Mouse (Mus musculus): ENCODE measurements around the gene Grid2ip. TPM values are rescaled to one million over a fixed set of nuclear protein-coding genes. Genes with fewer than 3 reads are reported as not detected.

The Grid2ip gene
- 0.02 and 0.09 TPM in 2 replicates for polyA plus RNA-seq (2012; rRNA removed)

DNA sequence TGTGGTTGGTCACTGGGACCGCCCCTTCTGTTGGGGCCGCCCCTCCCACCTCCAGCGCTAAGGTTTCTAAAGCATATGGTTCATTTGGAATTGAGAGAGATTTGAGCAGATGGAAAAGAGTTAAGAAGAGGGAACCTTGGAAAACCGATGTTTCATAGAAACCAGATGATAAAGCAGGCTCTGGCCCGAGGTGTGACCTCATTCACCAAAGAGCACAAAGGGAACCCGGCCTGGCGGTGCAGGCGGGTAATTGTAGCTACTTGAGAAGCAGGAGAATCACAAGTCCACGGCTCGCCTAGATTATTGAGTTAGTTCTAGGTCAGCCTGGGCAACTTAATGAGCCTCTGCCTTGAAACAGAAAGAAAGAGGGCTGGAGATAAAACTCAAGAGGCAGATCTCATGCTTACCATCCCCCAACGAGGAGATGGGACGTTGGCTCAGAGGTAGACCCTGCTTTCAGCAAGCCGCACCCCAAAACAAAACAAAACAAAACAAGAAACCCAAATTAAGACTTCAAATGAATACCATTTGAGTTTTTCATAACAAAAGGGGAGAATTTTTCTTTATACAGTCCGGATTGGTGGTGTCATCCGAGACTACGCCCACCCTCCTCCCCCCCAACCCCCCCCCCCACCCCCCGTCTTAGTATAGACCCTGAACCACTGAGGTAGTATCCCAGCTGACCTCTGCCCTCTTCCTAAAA, at the start of gene Grid2ip:
Gene Grid2ip (plus strand): TSS at position 653 of the 703 bp plus-strand sequence.
- 20% methylated on average over 17 of the region's 17 CpGs for WGBS
- Histone ChIP-seq H3K4me3 (replicated peaks; ENCODE audit: extremely low read depth, low read depth, low read length) (no peak within 1 kb of the TSS), H3K4me1 (ENCODE audit: control insufficient read depth, insufficient read depth, low read length) (no peaks in the 10 kb centered on the region)
- TF ChIP-seq POLR2A (IDR thresholded peaks at IDR 0.05; ENCODE audit: borderline replicate concordance, extremely low read depth, low read depth, low read length), result no peak
- TF ChIP-seq CTCF (IDR thresholded peaks at IDR 0.05; ENCODE audit: insufficient read depth, low read length), result no peak
- DNase-seq, result no peak

DNA sequence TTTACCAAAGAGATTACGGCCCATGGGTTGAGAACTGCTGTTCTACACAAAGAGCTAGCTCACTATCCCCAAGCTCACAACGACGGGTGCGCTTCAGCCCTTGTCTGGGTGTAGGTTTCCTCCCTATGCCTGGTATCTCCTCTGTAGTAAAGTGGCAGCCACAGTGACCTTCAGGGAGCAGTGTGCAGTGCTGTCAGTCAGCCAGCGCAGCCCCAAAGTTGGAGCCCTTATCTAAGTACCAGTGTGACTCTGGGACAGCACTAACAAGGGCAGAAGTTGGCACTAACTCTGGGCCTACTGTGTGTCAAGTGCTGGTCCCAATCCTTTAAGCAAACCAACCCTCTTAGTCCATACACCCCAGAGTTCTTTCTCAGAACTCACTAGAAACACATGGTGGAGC, 48.3 kb upstream of the Grid2ip start:
- Histone ChIP-seq H3K4me1 (ENCODE audit: control insufficient read depth, insufficient read depth, low read length) (no peaks in the 10 kb centered on the region), H3K4me3 (replicated peaks; ENCODE audit: extremely low read depth, low read depth, low read length) (no peak overlapping the region)
- TF ChIP-seq POLR2A (IDR thresholded peaks at IDR 0.05; ENCODE audit: borderline replicate concordance, extremely low read depth, low read depth, low read length), result no peak
- TF ChIP-seq CTCF (IDR thresholded peaks at IDR 0.05; ENCODE audit: insufficient read depth, low read length), result no peak
- no peak for DNase-seq
- 81% methylated on average over 5 of the region's 5 CpGs for WGBS

DNA sequence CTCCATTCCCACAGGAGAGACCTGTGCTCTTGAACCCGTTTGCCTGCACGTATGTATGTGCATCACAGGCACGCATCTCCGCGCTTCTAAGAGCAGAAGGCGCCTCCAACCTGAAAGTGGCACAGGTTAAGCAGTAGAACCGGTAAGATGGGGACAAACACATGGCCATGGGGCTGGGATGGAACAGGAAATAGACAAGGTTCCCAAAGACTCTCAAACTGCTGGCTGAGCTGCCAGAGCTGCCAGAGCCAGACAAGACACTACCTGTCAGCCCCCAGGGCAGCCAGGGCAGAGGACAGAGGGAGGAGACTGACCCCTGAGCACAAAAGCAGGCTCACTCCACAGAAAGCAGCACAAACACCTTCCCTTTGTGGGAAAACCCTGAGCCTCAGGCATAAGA, 47.2 kb upstream of the Grid2ip start:
- no peak for DNase-seq
- 94% methylated on average over 7 of the region's 7 CpGs for WGBS

DNA sequence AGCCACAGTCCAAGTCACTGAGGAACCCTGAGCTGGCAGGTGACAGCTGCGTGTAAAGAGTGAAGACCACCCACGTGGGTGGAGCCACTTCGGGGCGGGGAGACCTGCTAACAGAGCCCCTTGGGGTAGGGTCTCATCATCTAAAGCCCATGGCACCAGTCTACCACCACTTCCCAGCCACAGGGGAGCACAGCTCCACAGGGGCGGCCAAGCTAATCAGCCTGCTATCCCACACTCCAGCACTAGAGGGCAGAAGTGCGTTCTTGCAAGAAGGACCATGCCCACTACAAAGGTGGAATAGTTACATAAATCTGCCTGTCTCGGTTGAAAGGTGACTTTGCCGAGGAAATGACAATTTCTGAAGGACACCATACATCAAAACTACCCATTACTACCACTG, 45.3 kb upstream of the Grid2ip start:
- peak; percentile 83 for TF ChIP-seq CTCF (IDR thresholded peaks at IDR 0.05; ENCODE audit: insufficient read depth, low read length)
- TF ChIP-seq POLR2A (IDR thresholded peaks at IDR 0.05; ENCODE audit: borderline replicate concordance, extremely low read depth, low read depth, low read length), result no peak
- peaks cover 5% of the 10 kb centered on the region; the same call in 1 of the 2 replicates for H3K4me1 ChIP-seq (ENCODE audit: control insufficient read depth, insufficient read depth, low read length)
- peak; percentile 77 for DNase-seq
- 54% methylated on average over 8 of the region's 8 CpGs for whole genome bisulfite sequencing
- no peak overlapping the region for H3K4me3 ChIP-seq (replicated peaks; ENCODE audit: extremely low read depth, low read depth, low read length)

More for the DNA sequence above, 47.2 kb upstream of the Grid2ip start:
- peaks cover 5% of the 10 kb centered on the region; the same call in 1 of the 2 replicates for H3K4me1 ChIP-seq (ENCODE audit: control insufficient read depth, insufficient read depth, low read length)
- TF ChIP-seq CTCF (IDR thresholded peaks at IDR 0.05; ENCODE audit: insufficient read depth, low read length), result no peak
- TF ChIP-seq POLR2A (IDR thresholded peaks at IDR 0.05; ENCODE audit: borderline replicate concordance, extremely low read depth, low read depth, low read length), result no peak
- no peak overlapping the region for H3K4me3 ChIP-seq (replicated peaks; ENCODE audit: extremely low read depth, low read depth, low read length)

DNA sequence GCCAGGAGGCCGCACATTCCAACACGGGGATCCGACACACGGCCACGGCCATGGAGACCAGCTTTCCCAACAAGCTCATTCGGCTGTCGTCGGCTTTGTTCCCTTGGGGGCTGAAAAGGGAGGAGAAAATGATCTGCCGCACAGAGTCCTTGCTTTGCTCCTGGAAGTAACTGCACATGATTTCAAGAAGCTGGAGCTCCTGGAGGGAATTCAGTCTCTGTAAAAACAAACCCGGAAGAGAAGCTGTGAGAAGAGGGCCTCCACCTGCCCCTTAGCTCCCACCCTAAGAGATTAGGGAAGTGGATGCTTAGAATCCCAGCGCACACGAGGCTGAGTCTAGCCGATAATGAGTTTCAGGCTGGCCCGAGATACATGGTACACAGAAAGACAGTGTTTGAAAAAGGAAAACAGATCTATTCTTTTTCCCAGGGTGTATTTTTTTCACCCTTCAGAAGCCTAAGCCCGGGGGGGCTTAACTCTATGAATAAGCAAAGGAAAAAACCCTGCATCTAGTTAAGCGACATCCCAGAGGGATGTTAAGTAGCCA, 42.9 kb upstream of the Grid2ip start:
- Histone ChIP-seq H3K4me1 (ENCODE audit: control insufficient read depth, insufficient read depth, low read length) (peaks cover 5% of the 10 kb centered on the region; the same call in 1 of the 2 replicates), H3K4me3 (replicated peaks; ENCODE audit: extremely low read depth, low read depth, low read length) (peak overlapping the region; percentile 76)
- TF ChIP-seq CTCF (IDR thresholded peaks at IDR 0.05; ENCODE audit: insufficient read depth, low read length), result no peak
- TF ChIP-seq POLR2A (IDR thresholded peaks at IDR 0.05; ENCODE audit: borderline replicate concordance, extremely low read depth, low read depth, low read length), result no peak
- DNase-seq, result no peak
- WGBS, result 6% methylated on average over 16 of the region's 16 CpGs

DNA sequence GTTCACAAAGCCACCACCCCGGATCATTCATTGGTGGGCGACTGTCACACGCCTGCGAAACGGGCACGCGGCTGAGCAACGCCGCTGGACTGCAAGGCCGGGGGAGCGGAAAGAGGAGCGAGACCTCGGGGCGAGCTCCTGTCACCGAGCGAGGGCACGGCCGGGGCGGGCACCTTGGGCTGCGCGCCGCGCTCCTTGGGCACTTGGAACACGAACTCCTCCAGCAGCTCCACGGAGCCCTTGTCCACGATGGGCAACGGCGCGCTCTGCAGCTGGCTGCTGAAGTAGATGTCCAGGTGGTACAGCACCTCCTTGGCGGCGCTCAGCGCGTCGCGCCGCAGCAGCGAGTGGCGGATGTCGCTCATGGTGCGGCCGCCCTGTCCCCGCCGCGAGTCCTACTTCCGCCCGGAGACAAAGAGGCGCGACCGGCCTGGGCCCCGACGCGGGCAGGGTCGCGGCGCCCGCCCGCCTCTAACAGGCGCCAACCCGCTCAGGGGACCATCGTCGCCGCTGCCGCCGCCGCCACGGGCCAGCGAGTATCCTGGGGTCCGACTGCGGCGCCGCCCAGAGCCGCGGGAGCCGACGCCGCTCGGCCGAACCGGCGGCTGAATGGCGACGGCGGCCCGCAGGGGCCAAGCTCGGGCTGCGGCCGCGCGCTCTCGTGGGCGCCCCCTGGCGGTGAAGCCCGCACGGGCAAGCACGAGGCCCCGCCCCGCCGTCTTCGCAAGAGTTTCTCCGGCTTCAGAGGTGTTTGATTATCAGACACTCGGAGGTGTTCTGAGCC, 42.2 kb upstream of the Grid2ip start, which contains the start of gene E130309D02Rik:
Gene E130309D02Rik (minus strand): TSS at position 631 of the 784 bp plus-strand sequence.
- peak; percentile 91 for DNase-seq
- WGBS, result under 1% methylated on average over 101 of the region's 101 CpGs
- H3K4me3 ChIP-seq (replicated peaks; ENCODE audit: extremely low read depth, low read depth, low read length), result peak within 1 kb of the TSS; percentile 76
- peaks cover 5% of the 10 kb centered on the region; the same call in 1 of the 2 replicates for H3K4me1 ChIP-seq (ENCODE audit: control insufficient read depth, insufficient read depth, low read length)
- TF ChIP-seq POLR2A (IDR thresholded peaks at IDR 0.05; ENCODE audit: borderline replicate concordance, extremely low read depth, low read depth, low read length) (peak; percentile 51; the same call in 1 of the 2 replicates), CTCF (IDR thresholded peaks at IDR 0.05; ENCODE audit: insufficient read depth, low read length) (peak; percentile 32; the same call in 1 of the 2 replicates)

DNA sequence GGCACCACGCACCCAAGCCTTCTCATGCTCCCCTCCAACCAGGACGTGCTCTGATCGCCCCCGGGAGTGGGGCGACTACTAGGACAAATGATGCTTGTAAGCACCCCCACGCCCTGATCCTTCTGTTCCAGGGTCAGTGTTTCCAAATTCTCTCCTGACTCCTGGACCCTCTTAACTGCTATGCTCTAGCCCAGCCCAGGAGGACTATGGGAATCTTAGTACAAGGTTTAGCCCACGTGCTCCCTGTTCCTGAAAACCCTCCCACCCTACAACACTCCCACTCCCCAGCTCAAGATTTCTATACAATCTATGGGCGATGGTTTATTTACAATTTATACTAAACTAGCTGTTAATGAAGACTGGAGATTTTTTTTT, 41.6 kb upstream of the Grid2ip start:
- TF ChIP-seq CTCF (IDR thresholded peaks at IDR 0.05; ENCODE audit: insufficient read depth, low read length) (no peak), POLR2A (IDR thresholded peaks at IDR 0.05; ENCODE audit: borderline replicate concordance, extremely low read depth, low read depth, low read length) (no peak)
- H3K4me3 ChIP-seq (replicated peaks; ENCODE audit: extremely low read depth, low read depth, low read length), result no peak overlapping the region
- H3K4me1 ChIP-seq (ENCODE audit: control insufficient read depth, insufficient read depth, low read length), result peaks cover 5% of the 10 kb centered on the region; the same call in 1 of the 2 replicates
- DNase-seq, result no peak
- 18% methylated on average over 8 of the region's 8 CpGs for WGBS

DNA sequence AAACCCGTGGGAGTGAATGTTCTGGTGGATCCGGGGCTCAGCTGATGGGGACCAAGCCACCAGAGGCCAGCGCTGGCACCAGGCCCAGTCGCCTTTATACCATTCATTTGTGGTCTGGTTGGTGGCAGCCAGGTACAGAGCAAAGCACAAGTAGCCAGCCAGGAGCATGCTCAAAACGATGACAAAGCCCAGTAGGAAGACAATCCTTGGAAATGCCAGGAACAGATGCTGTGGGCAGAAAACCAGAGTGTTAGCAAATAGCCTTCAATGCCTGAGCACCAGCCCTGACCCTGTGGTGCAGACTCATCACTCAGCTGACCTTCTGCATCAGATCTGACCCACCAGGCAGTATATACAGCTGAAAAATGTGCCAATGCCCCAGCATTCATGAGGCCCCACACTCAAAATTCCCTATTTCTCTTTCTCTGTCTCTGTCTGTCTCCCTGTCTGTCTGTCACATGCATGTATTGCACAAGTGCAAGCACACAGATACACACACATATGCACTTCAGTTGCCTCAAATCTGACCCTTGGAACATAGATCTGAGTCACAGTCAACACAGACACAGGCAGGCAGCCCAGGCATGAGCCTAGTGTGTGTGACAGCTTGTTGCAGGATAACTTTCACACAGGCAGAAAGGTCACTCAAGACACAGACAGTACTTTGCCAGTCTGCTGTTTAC, 40.4 kb upstream of the Grid2ip start:
- no peak for TF ChIP-seq CTCF (IDR thresholded peaks at IDR 0.05; ENCODE audit: insufficient read depth, low read length)
- TF ChIP-seq POLR2A (IDR thresholded peaks at IDR 0.05; ENCODE audit: borderline replicate concordance, extremely low read depth, low read depth, low read length), result no peak
- Histone ChIP-seq H3K4me3 (replicated peaks; ENCODE audit: extremely low read depth, low read depth, low read length) (no peak overlapping the region), H3K4me1 (ENCODE audit: control insufficient read depth, insufficient read depth, low read length) (peaks cover 5% of the 10 kb centered on the region; the same call in 1 of the 2 replicates)
- WGBS, result 90% methylated on average over 5 of the region's 5 CpGs
- no peak for DNase-seq

DNA sequence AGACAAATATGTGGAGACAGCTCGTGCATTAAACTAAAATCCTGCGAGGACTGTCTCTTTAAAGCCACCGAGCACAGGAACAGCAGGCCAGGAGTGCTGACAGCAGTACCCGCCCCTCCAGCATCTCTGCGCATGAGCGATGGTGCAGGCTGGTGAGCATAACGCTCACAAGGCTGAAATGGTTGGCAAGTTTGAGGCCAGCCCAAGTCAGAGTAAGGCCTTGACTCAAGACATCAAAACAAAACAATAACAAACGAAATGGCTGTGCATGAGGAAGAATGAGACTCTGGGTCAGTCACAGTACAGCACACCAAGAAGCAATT, 39.9 kb upstream of the Grid2ip start:
- WGBS, result 89% methylated on average over 8 of the region's 8 CpGs
- peaks cover 5% of the 10 kb centered on the region; the same call in 1 of the 2 replicates for H3K4me1 ChIP-seq (ENCODE audit: control insufficient read depth, insufficient read depth, low read length)
- DNase-seq, result no peak
- TF ChIP-seq CTCF (IDR thresholded peaks at IDR 0.05; ENCODE audit: insufficient read depth, low read length) (no peak), POLR2A (IDR thresholded peaks at IDR 0.05; ENCODE audit: borderline replicate concordance, extremely low read depth, low read depth, low read length) (no peak)
- no peak overlapping the region for H3K4me3 ChIP-seq (replicated peaks; ENCODE audit: extremely low read depth, low read depth, low read length)
